28 mouse cellular contexts compared by ENCODE assay signal in the genomic region with DNA sequence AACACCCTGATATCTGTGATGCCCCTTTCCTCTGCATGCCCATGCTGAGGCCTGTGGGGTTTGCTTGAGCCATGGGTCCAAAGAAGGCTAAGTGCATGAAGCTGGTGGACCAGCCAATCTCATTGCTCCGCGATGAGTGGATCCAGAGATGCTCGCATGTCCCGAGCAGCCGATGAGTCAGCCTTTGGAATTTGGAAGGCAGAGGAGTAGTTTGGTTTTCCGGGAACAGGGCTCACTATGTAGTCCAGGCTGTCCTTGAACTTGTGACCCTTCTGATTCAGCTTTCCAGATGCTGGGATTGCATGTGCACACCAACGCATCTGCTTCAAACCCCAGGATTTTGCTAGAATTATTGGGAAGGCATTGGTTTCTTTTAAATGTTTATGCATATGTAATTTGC. TPM values are rescaled to one million over a fixed set of nuclear protein-coding genes. Genes with fewer than 3 reads are reported as not detected.
A peak's percentile ranks its signal among the peaks of the same experiment; 100 is the strongest.
DNase-seq lines count a peak whose midpoint lies in the region; ATAC-seq and TF ChIP-seq lines count a peak whose summit lies in the region.
"Had no signal": no experiment of that assay in that cellular context is flagged by ENCODE, and none has a peak within 500 bp of the region (broad histone marks: within the 10 kb centered on the region; RNA-seq: fewer than 3 reads in every experiment).

No protein-coding gene starts in this region.

- no peak overlapping the region for H3K4me3 ChIP-seq in midbrain, embryonic 11.5 days (ENCODE audit: low read depth, low read length)
- H3K4me3 ChIP-seq in midbrain, postnatal 0 days (ENCODE audit: low read depth, low read length), result no peak overlapping the region
- H3K4me3 ChIP-seq in embryonic fibroblast, embryonic 13.5 days (ENCODE audit: insufficient read depth, low read length), result no peak overlapping the region
- no peak overlapping the region for H3K4me3 ChIP-seq in liver, embryonic 12.5 days
- H3K4me3 ChIP-seq: embryonic facial prominence, embryonic 10.5 days; forebrain, embryonic 10.5 days; heart, adult 2 months; hindbrain, embryonic 13.5 days; left cerebral cortex, adult 2 months; limb, embryonic 15.5 days; liver, embryonic 15.5 days; lung, embryonic 15.5 days had no signal

- peak; percentile 23 for DNase-seq in midbrain, embryonic 11.5 days (ENCODE audit: low spot score, missing footprints)
- no peak for DNase-seq in midbrain, postnatal 0 days (ENCODE audit: low spot score)
- DNase-seq in ES-CJ7 (ENCODE audit: low read depth, low spot score), result peak; percentile 81
- peak; percentile 82 for DNase-seq in adrenal gland, adult 2 months
- no peak for DNase-seq in cerebellum, postnatal 25 days
- no peak for DNase-seq in kidney, postnatal 14 days
- DNase-seq: B cell, adult 2 months; cerebellum, adult 9-10 months; gastrocnemius, postnatal 14 days; heart, adult 2 months; heart, postnatal 36 days; kidney, adult 18-20 months; left cerebral cortex, postnatal 4 days; spleen, adult 18-20 months; thymus, postnatal 14 days had no signal

- no peaks in the 10 kb centered on the region for H3K36me3 ChIP-seq in midbrain, embryonic 11.5 days (ENCODE audit: control insufficient read depth, insufficient read depth, low read length)
- no peaks in the 10 kb centered on the region for H3K36me3 ChIP-seq in midbrain, postnatal 0 days (ENCODE audit: insufficient read depth, low read length)
- H3K36me3 ChIP-seq in liver, embryonic 12.5 days, result no peaks in the 10 kb centered on the region
- H3K36me3 ChIP-seq: embryonic facial prominence, embryonic 10.5 days; forebrain, embryonic 10.5 days; hindbrain, embryonic 13.5 days; limb, embryonic 15.5 days; liver, embryonic 15.5 days; lung, embryonic 15.5 days had no signal

- H3K27ac ChIP-seq in midbrain, embryonic 11.5 days (ENCODE audit: low read depth, low read length), result no peak overlapping the region
- H3K27ac ChIP-seq in midbrain, postnatal 0 days (ENCODE audit: low read depth, low read length), result no peak overlapping the region
- H3K27ac ChIP-seq in embryonic fibroblast, embryonic 13.5 days (ENCODE audit: insufficient read depth, low read length), result 0 out of 2 replicates have a peak overlapping the region, but pooled peaks have one; percentile 12
- H3K27ac ChIP-seq in liver, embryonic 12.5 days, result no peak overlapping the region
- H3K27ac ChIP-seq: embryonic facial prominence, embryonic 10.5 days; forebrain, embryonic 10.5 days; heart, adult 2 months; hindbrain, embryonic 13.5 days; kidney, postnatal 0 days; left cerebral cortex, adult 2 months; limb, embryonic 15.5 days; liver, embryonic 15.5 days; lung, embryonic 15.5 days; macrophage had no signal

- no peak for ATAC-seq in midbrain, embryonic 11.5 days (ENCODE audit: low FRiP score)
- no peak for ATAC-seq in midbrain, postnatal 0 days (ENCODE audit: low FRiP score)
- no peak for ATAC-seq in liver, embryonic 12.5 days
- ATAC-seq: forebrain, embryonic 16.5 days; midbrain, embryonic 16.5 days had no signal

- no peak overlapping the region for H3K9ac ChIP-seq in midbrain, embryonic 11.5 days (ENCODE audit: low read length)
- no peak overlapping the region for H3K9ac ChIP-seq in midbrain, postnatal 0 days (replicated peaks; ENCODE audit: low read length, poor library complexity, severe bottlenecking)
- no peak overlapping the region for H3K9ac ChIP-seq in liver, embryonic 12.5 days
- H3K9ac ChIP-seq: hindbrain, embryonic 13.5 days; limb, embryonic 15.5 days; liver, embryonic 15.5 days; lung, embryonic 15.5 days had no signal

- H3K4me2 ChIP-seq in midbrain, embryonic 11.5 days, result no peak overlapping the region
- no peak overlapping the region for H3K4me2 ChIP-seq in midbrain, postnatal 0 days (ENCODE audit: low read depth, low read length, poor library complexity, severe bottlenecking)
- no peak overlapping the region for H3K4me2 ChIP-seq in liver, embryonic 12.5 days
- H3K4me2 ChIP-seq: hindbrain, embryonic 13.5 days; limb, embryonic 15.5 days; liver, embryonic 15.5 days; lung, embryonic 15.5 days had no signal

- TF ChIP-seq CTCF in midbrain, postnatal 0 days (IDR thresholded peaks at IDR 0.05), result no peak
- TF ChIP-seq CTCF in embryonic fibroblast, embryonic 13.5 days (IDR thresholded peaks at IDR 0.05; ENCODE audit: borderline replicate concordance, insufficient read depth, low read length), result no peak

- H3K27me3 ChIP-seq in midbrain, embryonic 11.5 days (ENCODE audit: control insufficient read depth, insufficient read depth, low read length), result no peaks in the 10 kb centered on the region
- H3K27me3 ChIP-seq in midbrain, postnatal 0 days (ENCODE audit: insufficient read depth, low read length), result no peaks in the 10 kb centered on the region
- no peaks in the 10 kb centered on the region; the same call in 1 of the 2 replicates for H3K27me3 ChIP-seq in liver, embryonic 12.5 days (replicated peaks)
- H3K27me3 ChIP-seq: hindbrain, embryonic 13.5 days; limb, embryonic 15.5 days; liver, embryonic 15.5 days; lung, embryonic 15.5 days had no signal

- H3K9me3 ChIP-seq in midbrain, embryonic 11.5 days (ENCODE audit: control insufficient read depth, low read length), result no peaks in the 10 kb centered on the region
- H3K9me3 ChIP-seq in midbrain, postnatal 0 days (ENCODE audit: low read length), result no peaks in the 10 kb centered on the region
- no peaks in the 10 kb centered on the region for H3K9me3 ChIP-seq in liver, embryonic 12.5 days (replicated peaks)
- H3K9me3 ChIP-seq: embryonic facial prominence, embryonic 10.5 days; forebrain, embryonic 10.5 days; hindbrain, embryonic 13.5 days; limb, embryonic 15.5 days; liver, embryonic 15.5 days; lung, embryonic 15.5 days had no signal

- TF ChIP-seq POLR2A in embryonic fibroblast, embryonic 13.5 days (IDR thresholded peaks at IDR 0.05; ENCODE audit: low read depth, low read length), result no peak

- 89% methylated on average over 7 of the region's 7 CpGs for WGBS in midbrain, embryonic 11.5 days
- 89% methylated on average over 7 of the region's 7 CpGs for WGBS in midbrain, postnatal 0 days
- 84% methylated on average over 7 of the region's 7 CpGs for WGBS in liver, embryonic 12.5 days (ENCODE audit: insufficient replicate concordance)

- no peaks in the 10 kb centered on the region for H3K4me1 ChIP-seq in midbrain, embryonic 11.5 days (ENCODE audit: control insufficient read depth, insufficient read depth, low read length)
- H3K4me1 ChIP-seq in midbrain, postnatal 0 days (ENCODE audit: insufficient read depth, low read length), result no peaks in the 10 kb centered on the region
- 0 out of 2 replicates have a peak, but pooled peaks cover 5% of the 10 kb centered on the region for H3K4me1 ChIP-seq in embryonic fibroblast, embryonic 13.5 days (ENCODE audit: control insufficient read depth, insufficient read depth, low read length)
- no peaks in the 10 kb centered on the region for H3K4me1 ChIP-seq in liver, embryonic 12.5 days
- H3K4me1 ChIP-seq: embryonic facial prominence, embryonic 10.5 days; forebrain, embryonic 10.5 days; hindbrain, embryonic 13.5 days; liver, embryonic 15.5 days had no signal

RNA-seq across cellular contexts. Expression of a gene that starts 21.9 kb away (rescaled TPM):
- 15.1 and 17.2 TPM in 2 replicates for polyA plus RNA-seq in midbrain, embryonic 11.5 days (2014; fragmentation: Nextera tagmentation; extraction: Ambion mirVana)
- total RNA-seq in midbrain, postnatal 0 days (2014; rRNA removed), result 30.6 and 36.2 TPM in 2 replicates
- polyA plus RNA-seq in midbrain, postnatal 0 days (2015; fragmentation: Nextera tagmentation; extraction: Ambion mirVana), result 17.9 TPM in 2 replicates
- total RNA-seq in adrenal gland, adult 2 months (2021), result 10 to 100 TPM; 33.8 to 40.2 TPM
- polyA plus RNA-seq in adrenal gland, adult 2 months (2012; rRNA removed), result 51.2 and 67.5 TPM in 2 replicates
- 32.3 and 38.0 TPM in 2 replicates for polyA plus RNA-seq in embryonic fibroblast, embryonic 13.5 days (2011; ENCODE audit: insufficient read length, low read depth, missing spikeins)
- 17.4 and 18.8 TPM in 2 replicates for polyA plus RNA-seq in liver, embryonic 12.5 days (2016; fragmentation: Nextera tagmentation; extraction: Ambion mirVana)

RNA-seq across cellular contexts. Expression of a gene that starts 50.7 kb away (rescaled TPM):
- polyA plus RNA-seq in midbrain, embryonic 11.5 days (2014; fragmentation: Nextera tagmentation; extraction: Ambion mirVana), result 15.0 and 19.8 TPM in 2 replicates
- 64.1 and 88.3 TPM in 2 replicates for total RNA-seq in midbrain, postnatal 0 days (2014; rRNA removed)
- 29.1 and 35.6 TPM in 2 replicates for polyA plus RNA-seq in midbrain, postnatal 0 days (2015; fragmentation: Nextera tagmentation; extraction: Ambion mirVana)
- 100 to 1,000 TPM in 1 of 2 experiments, 10 to 100 TPM in 1; 92.7 to 113 TPM for total RNA-seq in adrenal gland, adult 2 months (2021)
- polyA plus RNA-seq in adrenal gland, adult 2 months (2012; rRNA removed), result 43.9 and 47.6 TPM in 2 replicates
- polyA plus RNA-seq in embryonic fibroblast, embryonic 13.5 days (2011; ENCODE audit: insufficient read length, low read depth, missing spikeins), result 28.3 and 51.3 TPM in 2 replicates
- polyA plus RNA-seq in liver, embryonic 12.5 days (2016; fragmentation: Nextera tagmentation; extraction: Ambion mirVana), result 8.1 and 9.9 TPM in 2 replicates

Comparison
In these comparisons a context has a peak if more than half of its experiments do, and no peak if none do; other contexts are left out.
1. DNase-seq: peak in midbrain, embryonic 11.5 days (single experiment), ES-CJ7 (single experiment) and adrenal gland, adult 2 months (single experiment); none in midbrain, postnatal 0 days (single experiment), cerebellum, postnatal 25 days (0 of 2) and kidney, postnatal 14 days (single experiment).